Mouse (Mus musculus) heart, adult 2 months (tissue): ENCODE measurements around the gene Abca7. TPM values are rescaled to one million over a fixed set of nuclear protein-coding genes. Genes with fewer than 3 reads are reported as not detected.
"Not testable (repeated sequence)": the region's sequence is repeated elsewhere in the genome, so short reads cannot be mapped to it uniquely, and the experiment has no call there.

Experiments
- DNase-seq, 2 experiments: peaks; one replicate each; pipeline ENCODE4 v3.0.0; 2021
- H3K27ac ChIP-seq: fragments of 200-600 bp; 2 replicates; pipeline ENCODE4 v1.8.1; 2022
- H3K27me3 ChIP-seq: fragments of 200-500 bp; 2 replicates; pipeline ENCODE4 v1.6.1; 2012; ENCODE audit warnings: mild to moderate bottlenecking, low read length, inconsistent platforms, mixed read lengths; ENCODE audit not compliant: control insufficient read depth, insufficient read depth
- H3K36me3 ChIP-seq: fragments of 200-500 bp; 2 replicates; pipeline ENCODE4 v1.6.1; 2012; ENCODE audit warnings: low read length, inconsistent platforms; ENCODE audit not compliant: control insufficient read depth, insufficient read depth
- H3K4me1 ChIP-seq: fragments of 200-500 bp; 2 replicates; pipeline ENCODE4 v1.6.1; 2011; ENCODE audit warnings: low read length; ENCODE audit not compliant: control insufficient read depth, insufficient read depth
- H3K4me3 ChIP-seq: fragments of 200-600 bp; 2 replicates; pipeline ENCODE4 v1.8.1; 2022
- H3K79me2 ChIP-seq: fragments of 200-500 bp; replicated peaks from 2 replicates; pipeline ENCODE4 v1.6.1; 2012; ENCODE audit warnings: mild to moderate bottlenecking, inconsistent platforms, low read length, moderate library complexity, mixed read lengths; ENCODE audit not compliant: control insufficient read depth, insufficient read depth
- H3K9ac ChIP-seq: fragments of 200-500 bp; 2 replicates; pipeline ENCODE4 v1.6.1; 2012; ENCODE audit warnings: low read depth, mild to moderate bottlenecking, control low read depth, inconsistent platforms, low read length, mixed read lengths
- CTCF ChIP-seq: fragments of 200-600 bp; IDR thresholded peaks from 2 replicates; pipeline ENCODE4 v1.8.1; 2022; ENCODE audit warnings: antibody characterized with exemption, mild to moderate bottlenecking, moderate library complexity
- EP300 ChIP-seq: fragments of 200-500 bp; IDR thresholded peaks from 2 replicates; pipeline ENCODE4 v1.6.1; 2011; ENCODE audit warnings: low read depth, low read length, control low read depth; ENCODE audit not compliant: insufficient read depth
- POLR2A ChIP-seq: fragments of 200-500 bp; IDR thresholded peaks from 2 replicates; pipeline ENCODE4 v1.6.1; 2011; ENCODE audit warnings: mild to moderate bottlenecking, low read depth, low read length, control low read depth; ENCODE audit not compliant: insufficient read depth
- WGBS: fragments of 180-500 bp; shearing (Covaris S2); methylation state at CpG from one replicate; pipeline ENCODE4 v1.1.7; 2018; 5-methylcytosine and 5-hydroxymethylcytosine counted together
- intact Hi-C: fragments of 180-260 bp; cut with DNase I; formaldehyde crosslinking; loops from one replicate; pipeline ENCODE4 v1.15.1; 2025
- polyA plus RNA-seq: library from polyadenylated mRNA; depleted of rRNA; stranded (reverse); fragments of >200 nt; gene quantifications from 2 replicates; pipeline ENCODE4 v1.2.3, GENCODE M21; 2012
- total RNA-seq, 2 experiments: library from RNA; stranded (reverse); gene quantifications; 2 replicates each; pipeline ENCODE4 v1.2.3; 2021

The Abca7 gene
- total and polyA plus RNA-seq, 3 experiments: 6.6 to 9.2 (median 8.0) TPM

- TF ChIP-seq CTCF: no peak
- no peak for TF ChIP-seq POLR2A
- TF ChIP-seq EP300: no peak
- H3K9ac ChIP-seq: no peak overlapping the region
- DNase-seq: no peak
- no peaks in the 10 kb centered on the region for H3K27me3 ChIP-seq
- WGBS: 82% methylated on average over 4 of the region's 4 CpGs
- H3K36me3 ChIP-seq: no peaks in the 10 kb centered on the region
- intact Hi-C loops: no loop called here
- H3K4me3 ChIP-seq: no peak overlapping the region
- no peaks in the 10 kb centered on the region for H3K79me2 ChIP-seq
- no peak overlapping the region for H3K27ac ChIP-seq
- H3K4me1 ChIP-seq: no peaks in the 10 kb centered on the region
These were observed 47.8 kb downstream of the Abca7 start for GRCm38 (mm10) chr10:80044087-80044486.

DNA sequence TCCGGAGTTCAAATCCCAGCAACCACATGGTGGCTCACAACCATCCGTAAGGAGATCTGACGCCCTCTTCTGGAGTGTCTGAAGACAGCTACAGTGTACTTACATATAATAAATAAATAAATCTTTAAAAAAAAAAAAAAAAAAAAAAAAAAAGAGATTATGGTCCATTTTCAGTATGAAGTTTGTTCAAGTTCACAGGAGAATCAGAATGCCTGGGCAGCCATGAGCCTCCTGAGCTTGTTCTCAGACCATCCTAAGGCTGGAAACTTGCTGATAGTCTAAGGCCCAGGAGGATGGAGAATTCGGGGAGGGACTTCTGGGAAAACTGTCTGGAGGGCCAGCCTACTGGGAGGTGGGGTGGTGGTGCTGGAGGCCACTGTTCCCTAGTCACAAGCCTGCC is 49.1 kb downstream of the Abca7 start:
- H3K79me2 ChIP-seq, DNase-seq, H3K9ac ChIP-seq, H3K36me3 ChIP-seq, H3K27ac ChIP-seq, H3K27me3 ChIP-seq, H3K4me1 ChIP-seq, H3K4me3 ChIP-seq, intact Hi-C loops: not testable (repeated sequence)
- whole genome bisulfite sequencing: 74% methylated on average over 4 of the region's 4 CpGs

DNA sequence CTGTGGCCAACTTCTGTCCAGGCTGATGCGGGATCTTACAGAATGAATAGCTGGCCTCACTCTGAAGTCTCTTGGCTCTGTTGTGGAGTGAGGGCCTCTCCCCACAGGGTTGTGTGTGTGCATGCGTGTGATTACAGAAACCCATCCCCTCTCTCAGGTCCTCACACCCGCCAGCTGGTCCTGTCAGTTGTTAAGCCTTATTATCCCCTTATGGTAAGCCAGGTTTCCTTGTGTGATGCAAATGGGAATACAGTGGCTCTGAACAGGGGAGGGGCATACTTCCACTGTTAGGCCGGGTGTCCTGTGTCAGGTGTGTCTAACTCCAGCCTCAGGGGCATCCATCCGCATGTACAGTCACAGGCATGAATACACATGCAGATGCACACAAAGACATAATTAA is 49.5 kb downstream of the Abca7 start:
- intact Hi-C loops: no loop called here
- DNase-seq: no peak
- Histone ChIP-seq H3K4me3 (no peak overlapping the region), H3K36me3 (no peaks in the 10 kb centered on the region), H3K9ac (no peak overlapping the region), H3K27ac (no peak overlapping the region), H3K27me3 (no peaks in the 10 kb centered on the region), H3K4me1 (no peaks in the 10 kb centered on the region), H3K79me2 (no peaks in the 10 kb centered on the region)
- WGBS: 92% methylated on average over 5 of the region's 5 CpGs
- TF ChIP-seq CTCF: no peak
- TF ChIP-seq POLR2A: no peak
- no peak for TF ChIP-seq EP300

DNA sequence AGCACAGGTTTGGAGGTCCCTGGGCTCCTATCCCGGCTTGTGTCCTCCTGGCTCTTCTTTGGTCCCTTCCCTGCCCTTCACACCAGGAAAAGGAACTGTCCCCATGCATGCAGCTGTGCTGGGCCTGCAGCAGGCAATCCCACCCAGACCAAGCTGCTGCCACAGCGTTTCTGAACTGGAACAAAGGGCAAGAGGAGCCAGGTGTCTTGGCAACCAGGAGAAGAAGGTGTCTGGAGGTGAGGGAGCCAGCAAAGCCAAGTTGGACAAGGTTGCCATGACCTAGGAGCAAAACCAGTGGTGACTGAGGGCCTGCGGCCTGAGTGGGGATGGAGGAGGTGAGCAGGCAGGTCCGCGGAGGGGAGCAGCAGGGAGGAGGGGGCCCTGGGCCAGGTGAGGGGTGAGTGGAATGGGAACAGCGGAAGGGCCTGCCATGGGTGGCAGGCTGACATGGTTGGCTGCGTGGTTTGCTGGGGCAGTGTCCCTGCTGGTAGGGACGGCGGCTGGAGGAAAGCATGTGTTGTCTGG is 50.8 kb downstream of the Abca7 start, which contains the start of gene Gpx4:
Gene Gpx4 (plus strand): TSS at position 126 of the 525 bp plus-strand sequence.
- no peak within 1 kb of the TSS for H3K9ac ChIP-seq
- no peaks in the 10 kb centered on the region for H3K36me3 ChIP-seq
- H3K4me1 ChIP-seq: peaks cover 4% of the 10 kb centered on the region
- no peaks in the 10 kb centered on the region for H3K27me3 ChIP-seq
- 77% methylated on average over 9 of the region's 9 CpGs for WGBS
- intact Hi-C loops: no loop called here
- TF ChIP-seq CTCF: no peak
- TF ChIP-seq EP300: no peak
- TF ChIP-seq POLR2A: no peak
- no peaks in the 10 kb centered on the region for H3K79me2 ChIP-seq
- no peak within 1 kb of the TSS for H3K27ac ChIP-seq
- no peak for DNase-seq
- no peak within 1 kb of the TSS for H3K4me3 ChIP-seq

DNA sequence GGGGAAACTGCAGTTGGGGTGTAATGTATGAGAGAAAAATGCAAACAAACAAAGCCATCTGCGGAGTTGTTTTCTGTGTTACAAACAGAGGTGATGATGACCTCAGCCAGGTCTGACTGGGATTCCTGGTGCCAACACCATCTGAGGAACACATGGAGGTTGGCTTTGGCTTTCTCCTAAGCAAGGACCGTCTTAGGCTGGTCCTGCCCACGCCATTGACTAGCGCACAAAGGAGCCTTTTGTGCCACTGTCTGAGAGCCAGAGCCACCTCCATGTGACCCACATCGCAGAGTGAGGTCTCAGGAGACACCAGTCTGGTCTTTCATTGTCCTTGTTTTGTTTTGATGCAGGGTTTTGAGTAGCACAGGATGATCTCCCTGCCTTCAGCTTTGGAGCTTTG is 52.1 kb downstream of the Abca7 start:
- Histone ChIP-seq H3K4me1 (peaks cover 8% of the 10 kb centered on the region), H3K36me3 (no peaks in the 10 kb centered on the region), H3K27ac (no peak overlapping the region; the same call in 1 of the 2 replicates), H3K79me2 (no peaks in the 10 kb centered on the region), H3K9ac (no peak overlapping the region), H3K27me3 (no peaks in the 10 kb centered on the region), H3K4me3 (no peak overlapping the region)
- no peak for DNase-seq
- TF ChIP-seq CTCF: no peak
- TF ChIP-seq POLR2A: no peak
- TF ChIP-seq EP300: no peak
- intact Hi-C loops: no loop called here
- 51% methylated on average over 5 of the region's 5 CpGs for WGBS

DNA sequence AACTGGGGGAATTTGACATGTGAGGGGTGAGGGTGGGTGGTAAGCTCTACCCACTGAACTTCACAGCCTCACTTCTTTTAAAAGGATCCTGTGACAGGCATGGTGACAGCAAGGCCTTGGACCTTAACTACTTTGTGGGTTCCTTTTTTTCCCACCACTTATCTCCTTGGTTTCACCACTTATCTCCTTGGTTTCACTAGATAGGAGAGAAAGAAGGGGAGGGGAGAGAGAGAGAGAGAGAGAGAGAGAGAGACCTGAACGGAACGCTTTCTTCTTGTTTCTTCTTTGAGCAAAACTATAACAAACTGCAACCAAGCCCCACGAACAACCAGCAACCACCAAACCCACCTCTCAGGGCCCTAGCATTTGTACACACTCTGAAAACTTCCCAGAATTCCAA is 52.5 kb downstream of the Abca7 start:
- no peak overlapping the region for H3K27ac ChIP-seq

More for the DNA sequence above, 52.5 kb downstream of the Abca7 start:
- no peaks in the 10 kb centered on the region for H3K79me2 ChIP-seq
- no peaks in the 10 kb centered on the region for H3K36me3 ChIP-seq
- no peaks in the 10 kb centered on the region for H3K27me3 ChIP-seq
- no peak overlapping the region for H3K9ac ChIP-seq
- no peak for DNase-seq
- 88% methylated on average over 3 of the region's 3 CpGs for WGBS
- intact Hi-C loops: no loop called here
- H3K4me1 ChIP-seq: peaks cover 8% of the 10 kb centered on the region
- TF ChIP-seq EP300 (no peak), CTCF (no peak), POLR2A (no peak)
- no peak overlapping the region for H3K4me3 ChIP-seq
